Mouse (Mus musculus) intestine, postnatal 0 days (tissue): Measurements from ENCODE around the gene Serpinb7. TPM values are rescaled to one million over a fixed set of nuclear protein-coding genes. Genes with fewer than 3 reads are reported as not detected.

Experiments
- ATAC-seq: fragments of 200-750 bp; cut with Nextera tagmentation; 2 replicates; pipeline ENCODE4 v1.8.0; 2017; ENCODE audit warnings: mild to moderate bottlenecking, moderate TSS enrichment, moderate library complexity
- H3K27ac ChIP-seq: fragments of 300-500 bp; sonication (generic); 2 replicates; pipeline ENCODE4 v1.5.1; 2014; ENCODE audit warnings: mild to moderate bottlenecking, low read depth, low read length, moderate library complexity
- H3K27me3 ChIP-seq: fragments of 300-500 bp; sonication (generic); replicated peaks from 2 replicates; pipeline ENCODE4 v1.6.1; 2014; ENCODE audit warnings: low read length, mixed read lengths; ENCODE audit not compliant: control insufficient read depth, insufficient read depth
- H3K36me3 ChIP-seq: fragments of 300-500 bp; sonication (generic); 2 replicates; pipeline ENCODE4 v1.6.1; 2014; ENCODE audit warnings: mild to moderate bottlenecking, moderate library complexity; ENCODE audit not compliant: control insufficient read depth, insufficient read depth
- H3K4me1 ChIP-seq: fragments of 300-500 bp; sonication (generic); replicated peaks from 2 replicates; pipeline ENCODE4 v1.6.1; 2014; ENCODE audit warnings: antibody characterized with exemption, low read length, mixed read lengths; ENCODE audit not compliant: control insufficient read depth, insufficient read depth
- H3K4me2 ChIP-seq: fragments of 300-500 bp; sonication (generic); replicated peaks from 2 replicates; pipeline ENCODE4 v1.6.1; 2014; ENCODE audit warnings: low read depth, mild to moderate bottlenecking, moderate library complexity
- H3K4me3 ChIP-seq: fragments of 300-500 bp; sonication (generic); 2 replicates; pipeline ENCODE4 v1.5.1; 2014; ENCODE audit warnings: low read depth, low read length
- H3K9ac ChIP-seq: fragments of 300-500 bp; sonication (generic); 2 replicates; pipeline ENCODE4 v1.6.1; 2014; ENCODE audit warnings: mild to moderate bottlenecking, low read depth, low read length
- H3K9me3 ChIP-seq: fragments of 300-500 bp; sonication (generic); 2 replicates; pipeline ENCODE4 v1.6.1; 2016; ENCODE audit warnings: mixed run types; ENCODE audit not compliant: control insufficient read depth
- CTCF ChIP-seq: sonication (generic); IDR thresholded peaks from 2 replicates; pipeline ENCODE4 v1.5.1; 2016; ENCODE audit warnings: low read depth, mild to moderate bottlenecking, control low read depth, antibody characterized with exemption, moderate library complexity
- WGBS: fragments of 180-500 bp; shearing (Covaris S2); extraction: QIAGEN DNeasy Blood & Tissue Kit; methylation state at CpG from one replicate; pipeline ENCODE4 v1.1.7; 2014; 5-methylcytosine and 5-hydroxymethylcytosine counted together
- polyA plus RNA-seq: library from polyadenylated mRNA; unstranded; fragments of >200 nt; fragmentation: Nextera tagmentation; extraction: Ambion mirVana; gene quantifications from 2 replicates; pipeline ENCODE4 v1.2.1, GENCODE M21; 2015

Serpinb7 gene
- polyA plus RNA-seq, 1 experiment from 2014 or later = not detected

- no peak overlapping the region for H3K27ac ChIP-seq
- no peak overlapping the region for H3K4me3 ChIP-seq
- no peaks in the 10 kb centered on the region for H3K4me1 ChIP-seq
- no peaks in the 10 kb centered on the region for H3K9me3 ChIP-seq
- no peaks in the 10 kb centered on the region for H3K27me3 ChIP-seq
- H3K36me3 ChIP-seq = no peaks in the 10 kb centered on the region
- WGBS = 54% methylated on average over 4 of the region's 4 CpGs
- no peak overlapping the region for H3K4me2 ChIP-seq
- ATAC-seq = no peak
- no peak for TF ChIP-seq CTCF
- no peak overlapping the region for H3K9ac ChIP-seq
Measured at GRCm38 (mm10) chr1:107376952-107377351, 22.5 kb upstream of the Serpinb7 start.

- Histone ChIP-seq H3K27me3 (no peaks in the 10 kb centered on the region), H3K4me1 (no peaks in the 10 kb centered on the region), H3K27ac (no peak overlapping the region), H3K36me3 (no peaks in the 10 kb centered on the region), H3K4me2 (no peak overlapping the region), H3K9ac (no peak overlapping the region), H3K4me3 (no peak overlapping the region), H3K9me3 (no peaks in the 10 kb centered on the region)
- no peak for ATAC-seq
- no peak for TF ChIP-seq CTCF
Measured at GRCm38 (mm10) chr1:107378368-107378767, 21.1 kb upstream of the Serpinb7 start.

GRCm38 (mm10) chr1:107381491-107381890 lies 18.0 kb upstream of the Serpinb7 start:
- no peaks in the 10 kb centered on the region for H3K4me1 ChIP-seq

GRCm38 (mm10) chr1:107382404-107382803 lies 17.1 kb upstream of the Serpinb7 start:
- Histone ChIP-seq H3K4me3 (no peak overlapping the region), H3K27me3 (no peaks in the 10 kb centered on the region), H3K4me1 (no peaks in the 10 kb centered on the region), H3K36me3 (no peaks in the 10 kb centered on the region), H3K9me3 (no peaks in the 10 kb centered on the region), H3K9ac (no peak overlapping the region), H3K27ac (no peak overlapping the region), H3K4me2 (no peak overlapping the region)
- TF ChIP-seq CTCF = no peak
- 98% methylated on average over 1 of the region's 1 CpGs for WGBS
- ATAC-seq = no peak

More at GRCm38 (mm10) chr1:107381491-107381890, 18.0 kb upstream of the Serpinb7 start:
- Histone ChIP-seq H3K27me3 (no peaks in the 10 kb centered on the region), H3K4me3 (no peak overlapping the region), H3K36me3 (no peaks in the 10 kb centered on the region), H3K9me3 (no peaks in the 10 kb centered on the region), H3K9ac (no peak overlapping the region), H3K27ac (no peak overlapping the region), H3K4me2 (no peak overlapping the region)
- no peak for TF ChIP-seq CTCF
- no peak for ATAC-seq

GRCm38 (mm10) chr1:107384532-107384931 lies 14.9 kb upstream of the Serpinb7 start:
- no peak overlapping the region for H3K4me3 ChIP-seq
- H3K36me3 ChIP-seq = no peaks in the 10 kb centered on the region
- H3K4me2 ChIP-seq = no peak overlapping the region
- H3K4me1 ChIP-seq = no peaks in the 10 kb centered on the region
- WGBS = 90% methylated on average over 9 of the region's 9 CpGs
- ATAC-seq = no peak
- no peak overlapping the region for H3K9ac ChIP-seq
- H3K27me3 ChIP-seq = no peaks in the 10 kb centered on the region
- H3K27ac ChIP-seq = no peak overlapping the region
- TF ChIP-seq CTCF = no peak
- no peaks in the 10 kb centered on the region for H3K9me3 ChIP-seq

- H3K4me3 ChIP-seq = no peak overlapping the region
- no peak overlapping the region for H3K4me2 ChIP-seq
- H3K4me1 ChIP-seq = no peaks in the 10 kb centered on the region
- WGBS = 77% methylated on average over 2 of the region's 2 CpGs
- H3K9me3 ChIP-seq = no peaks in the 10 kb centered on the region
- no peak overlapping the region for H3K27ac ChIP-seq
- H3K36me3 ChIP-seq = no peaks in the 10 kb centered on the region
- H3K27me3 ChIP-seq = no peaks in the 10 kb centered on the region
- ATAC-seq = no peak
- no peak overlapping the region for H3K9ac ChIP-seq
- no peak for TF ChIP-seq CTCF
Measured at GRCm38 (mm10) chr1:107389753-107390152, 9.7 kb upstream of the Serpinb7 start.

GRCm38 (mm10) chr1:107397481-107397880 lies 2.0 kb upstream of the Serpinb7 start:
- Histone ChIP-seq H3K4me1 (no peaks in the 10 kb centered on the region), H3K36me3 (no peaks in the 10 kb centered on the region), H3K9me3 (no peaks in the 10 kb centered on the region), H3K27me3 (no peaks in the 10 kb centered on the region), H3K27ac (no peak overlapping the region), H3K4me2 (no peak overlapping the region), H3K9ac (no peak overlapping the region), H3K4me3 (no peak overlapping the region)
- 68% methylated on average over 1 of the region's 1 CpGs for WGBS
- no peak for ATAC-seq
- no peak for TF ChIP-seq CTCF
